Mouse (Mus musculus): ENCODE measurements around the gene Cbx6. TPM values are rescaled to one million over a fixed set of nuclear protein-coding genes. Genes with fewer than 3 reads are reported as not detected.

The Cbx6 gene
- polyA plus RNA-seq, 1 experiment, result 295 TPM

- H3K27ac ChIP-seq (ENCODE audit: insufficient read depth, low read length), result no peak overlapping the region
- H3K4me3 ChIP-seq (ENCODE audit: insufficient read depth, low read length), result no peak overlapping the region
- TF ChIP-seq CTCF (IDR thresholded peaks at IDR 0.05; ENCODE audit: extremely low read depth, insufficient read depth, low read length) (no peak), POLR2A (IDR thresholded peaks at IDR 0.05; ENCODE audit: extremely low read depth, insufficient read depth, low read length) (no peak)
- H3K4me1 ChIP-seq (ENCODE audit: control insufficient read depth, insufficient read depth, low read length), result peaks cover 2% of the 10 kb centered on the region; the same call in 1 of the 2 replicates
These were observed 49.4 kb downstream of the Cbx6 start for GRCm38 (mm10) chr15:79785056-79785455.

GRCm38 (mm10) chr15:79777749-79778148, 56.7 kb downstream of the Cbx6 start, which contains the start of gene Dnal4:
Gene Dnal4, minus strand, starts transcription at chr15:79777849.
- Histone ChIP-seq H3K27ac (ENCODE audit: insufficient read depth, low read length) (no peak within 1 kb of the TSS), H3K4me3 (ENCODE audit: insufficient read depth, low read length) (no peak within 1 kb of the TSS), H3K4me1 (ENCODE audit: control insufficient read depth, insufficient read depth, low read length) (peaks cover 7% of the 10 kb centered on the region; the same call in 1 of the 2 replicates)
- TF ChIP-seq CTCF (IDR thresholded peaks at IDR 0.05; ENCODE audit: extremely low read depth, insufficient read depth, low read length) (no peak), POLR2A (IDR thresholded peaks at IDR 0.05; ENCODE audit: extremely low read depth, insufficient read depth, low read length) (no peak)

GRCm38 (mm10) chr15:79775662-79776061, 58.8 kb downstream of the Cbx6 start:
- TF ChIP-seq POLR2A (IDR thresholded peaks at IDR 0.05; ENCODE audit: extremely low read depth, insufficient read depth, low read length), result no peak
- TF ChIP-seq CTCF (IDR thresholded peaks at IDR 0.05; ENCODE audit: extremely low read depth, insufficient read depth, low read length), result no peak
- Histone ChIP-seq H3K4me3 (ENCODE audit: insufficient read depth, low read length) (no peak overlapping the region), H3K27ac (ENCODE audit: insufficient read depth, low read length) (0 out of 2 replicates have a peak overlapping the region, but pooled peaks have one; percentile 40), H3K4me1 (ENCODE audit: control insufficient read depth, insufficient read depth, low read length) (peaks cover 12% of the 10 kb centered on the region)

GRCm38 (mm10) chr15:79774117-79775027, 60.1 kb downstream of the Cbx6 start:
- TF ChIP-seq POLR2A (IDR thresholded peaks at IDR 0.05; ENCODE audit: extremely low read depth, insufficient read depth, low read length) (peak; percentile 97), CTCF (IDR thresholded peaks at IDR 0.05; ENCODE audit: extremely low read depth, insufficient read depth, low read length) (no peak)
- Histone ChIP-seq H3K4me1 (ENCODE audit: control insufficient read depth, insufficient read depth, low read length) (peaks cover 18% of the 10 kb centered on the region), H3K27ac (ENCODE audit: insufficient read depth, low read length) (peak overlapping the region; percentile 30), H3K4me3 (ENCODE audit: insufficient read depth, low read length) (peak overlapping the region; percentile 71)

Other genes with a start within 250 kb of the Cbx6 start
- gene Dmc1, start 229.6 kb downstream of the Cbx6 start, polyA plus RNA-seq (2012; rRNA removed), result 2.6 and 2.8 TPM in 2 replicates
- gene Fam227a, start 175.7 kb downstream of the Cbx6 start, polyA plus RNA-seq (2012; rRNA removed), result 12.6 and 14.5 TPM in 2 replicates
- 35.6 and 37.0 TPM in 2 replicates for gene Cby1, start 175.5 kb downstream of the Cbx6 start, polyA plus RNA-seq (2012; rRNA removed)
- gene Tomm22, start 163.8 kb downstream of the Cbx6 start, polyA plus RNA-seq (2012; rRNA removed), result 88.3 and 94.3 TPM in 2 replicates
- gene Josd1, start 146.8 kb downstream of the Cbx6 start, polyA plus RNA-seq (2012; rRNA removed), result 64.0 and 64.3 TPM in 2 replicates
- 36.4 and 36.9 TPM in 2 replicates for gene Gtpbp1, start 143.8 kb downstream of the Cbx6 start, polyA plus RNA-seq (2012; rRNA removed)
- gene Sun2, start 92.2 kb downstream of the Cbx6 start, polyA plus RNA-seq (2012; rRNA removed), result 29.7 and 32.0 TPM in 2 replicates
- 71.5 and 72.4 TPM in 2 replicates for gene Dnal4, start 56.8 kb downstream of the Cbx6 start, polyA plus RNA-seq (2012; rRNA removed)
- gene Nptxr, start 29.9 kb downstream of the Cbx6 start, polyA plus RNA-seq (2012; rRNA removed), result 293 and 298 TPM in 2 replicates
- gene Npcd, start 451 bp downstream of the Cbx6 start, polyA plus RNA-seq (2012; rRNA removed), result 2.4 and 3.0 TPM in 2 replicates
- gene Apobec3, start 57.0 kb upstream of the Cbx6 start, polyA plus RNA-seq (2012; rRNA removed), result 6.7 and 7.5 TPM in 2 replicates
- 58.4 and 62.6 TPM in 2 replicates for gene Cbx7, start 136.4 kb upstream of the Cbx6 start, polyA plus RNA-seq (2012; rRNA removed)
- 32.2 and 34.5 TPM in 2 replicates for gene Pdgfb, start 180.3 kb upstream of the Cbx6 start, polyA plus RNA-seq (2012; rRNA removed)